Mouse (Mus musculus): Measurements from ENCODE around the gene Nqo1. TPM values are rescaled to one million over a fixed set of nuclear protein-coding genes. Genes with fewer than 3 reads are reported as not detected.

Gene Nqo1
- polyA plus RNA-seq, 1 experiment from 2014 or later, result 3.9 TPM

DNA sequence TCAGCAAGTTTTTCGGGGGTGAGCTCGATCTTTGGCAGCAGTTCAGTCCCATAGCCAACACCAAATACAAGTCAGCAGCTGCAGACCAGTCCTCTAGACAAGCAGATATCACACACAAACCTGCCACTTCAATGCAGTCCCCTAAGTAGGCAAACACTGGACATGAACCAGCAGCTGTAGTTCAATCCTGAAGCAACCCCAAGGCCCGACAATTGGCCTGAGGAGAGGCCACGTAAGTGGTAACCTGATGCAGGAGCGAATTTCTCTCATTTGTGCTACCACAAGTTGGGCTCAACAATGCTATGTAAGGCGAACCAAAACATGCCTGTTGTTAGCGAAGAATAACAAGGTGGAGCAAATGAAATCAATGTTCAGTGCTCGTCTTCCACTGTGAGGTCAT lies 22.3 kb downstream of the Nqo1 start:
- Histone ChIP-seq H3K9ac (no peak overlapping the region), H3K4me1 (replicated peaks) (no peaks in the 10 kb centered on the region), H3K4me3 (no peak overlapping the region), H3K36me3 (peaks cover 28% of the 10 kb centered on the region), H3K9me3 (no peaks in the 10 kb centered on the region), H3K27me3 (no peaks in the 10 kb centered on the region), H3K27ac (replicated peaks) (no peak overlapping the region), H3K4me2 (no peak overlapping the region)
- 96% methylated on average over 8 of the region's 8 CpGs for WGBS
- ATAC-seq (ENCODE audit: low read depth), result no peak

DNA sequence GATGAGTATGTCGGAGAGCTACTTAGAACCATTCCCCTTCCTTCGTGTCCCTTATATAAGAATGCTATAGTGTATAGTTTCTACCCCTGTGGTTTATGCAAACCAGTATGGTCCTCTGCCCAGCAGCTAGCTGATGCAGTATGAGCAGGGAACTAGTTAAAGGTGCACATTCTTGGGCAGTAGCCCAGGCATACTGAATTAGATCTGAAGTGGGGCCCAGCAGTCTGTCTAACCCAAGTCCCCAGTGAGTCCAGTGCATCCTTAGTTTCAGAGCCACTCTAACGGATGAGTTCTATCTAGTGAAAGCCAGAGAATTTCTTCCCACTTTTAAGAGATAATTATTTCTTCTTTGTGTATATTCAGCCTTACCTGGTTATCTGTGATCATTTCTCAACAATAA lies 25.7 kb downstream of the Nqo1 start:
- ATAC-seq (ENCODE audit: low read depth), result no peak
- H3K9ac ChIP-seq, result no peak overlapping the region
- no peak overlapping the region for H3K4me3 ChIP-seq
- H3K27me3 ChIP-seq, result no peaks in the 10 kb centered on the region
- no peaks in the 10 kb centered on the region for H3K9me3 ChIP-seq
- H3K4me2 ChIP-seq, result no peak overlapping the region
- 90% methylated on average over 3 of the region's 3 CpGs for WGBS
- H3K36me3 ChIP-seq, result peaks cover 31% of the 10 kb centered on the region
- H3K27ac ChIP-seq (replicated peaks), result no peak overlapping the region
- H3K4me1 ChIP-seq (replicated peaks), result no peaks in the 10 kb centered on the region

DNA sequence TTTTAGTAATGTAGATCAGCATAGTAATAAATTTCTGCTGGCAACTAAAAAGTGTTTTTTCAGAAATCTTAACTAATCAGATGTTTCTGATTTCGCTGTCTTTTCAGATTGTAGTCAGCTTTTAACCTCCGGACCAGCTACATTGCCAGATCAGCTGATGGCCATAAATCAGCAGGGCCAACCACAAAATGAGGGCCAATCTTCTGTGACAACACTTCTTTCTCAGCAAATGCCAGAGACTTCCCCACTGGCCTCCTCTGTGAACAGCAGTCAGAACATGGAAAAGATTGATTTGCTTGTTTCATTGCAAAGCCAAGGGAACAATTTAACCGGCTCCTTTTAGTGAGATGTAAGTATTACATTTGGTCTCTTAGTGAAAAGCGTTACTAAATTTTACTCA lies 32.7 kb downstream of the Nqo1 start:
- no peak for ATAC-seq (ENCODE audit: low read depth)
- H3K4me2 ChIP-seq, result no peak overlapping the region
- no peak overlapping the region for H3K4me3 ChIP-seq
- H3K27ac ChIP-seq (replicated peaks), result no peak overlapping the region
- no peaks in the 10 kb centered on the region for H3K4me1 ChIP-seq (replicated peaks)
- H3K9ac ChIP-seq, result no peak overlapping the region
- 81% methylated on average over 4 of the region's 4 CpGs for WGBS
- peaks cover 68% of the 10 kb centered on the region for H3K36me3 ChIP-seq
- no peaks in the 10 kb centered on the region for H3K9me3 ChIP-seq
- H3K27me3 ChIP-seq, result no peaks in the 10 kb centered on the region

Other genes with a start within 250 kb of the Nqo1 start
- gene Nfat5, start 109.7 kb downstream of the Nqo1 start, polyA plus RNA-seq (2015; fragmentation: Nextera tagmentation; extraction: Ambion mirVana), result 13.6 and 14.3 TPM in 2 replicates
- gene Nob1, start 21.8 kb upstream of the Nqo1 start, polyA plus RNA-seq (2015; fragmentation: Nextera tagmentation; extraction: Ambion mirVana), result 68.5 and 71.5 TPM in 2 replicates
- 41.2 and 60.3 TPM in 2 replicates for gene Wwp2, start 33.2 kb upstream of the Nqo1 start, polyA plus RNA-seq (2015; fragmentation: Nextera tagmentation; extraction: Ambion mirVana)
- gene Psmd7, start 185.3 kb upstream of the Nqo1 start, polyA plus RNA-seq (2015; fragmentation: Nextera tagmentation; extraction: Ambion mirVana), result 259 and 285 TPM in 2 replicates

Measured in neural tube, embryonic 13.5 days (tissue).